Mouse (Mus musculus) T-helper 1 cell (primary cell): ENCODE results near the gene Gucy2g.
"Not testable (repeated sequence)": the region's sequence is repeated elsewhere in the genome, so short reads cannot be mapped to it uniquely, and the experiment has no call there.

Experiments used
- in situ Hi-C: fragments of 300-600 bp; cut with MboI, MseI; formaldehyde crosslinking; loops from one replicate; pipeline ENCODE4 v1.15.1; 2025; ENCODE audit warnings: high pct_unique_total_duplicates

Gene Gucy2g

GRCm38 (mm10) chr19:55164162-55164561 lies 76.9 kb downstream of the Gucy2g start:
- in situ Hi-C loops = no loop called here

DNA sequence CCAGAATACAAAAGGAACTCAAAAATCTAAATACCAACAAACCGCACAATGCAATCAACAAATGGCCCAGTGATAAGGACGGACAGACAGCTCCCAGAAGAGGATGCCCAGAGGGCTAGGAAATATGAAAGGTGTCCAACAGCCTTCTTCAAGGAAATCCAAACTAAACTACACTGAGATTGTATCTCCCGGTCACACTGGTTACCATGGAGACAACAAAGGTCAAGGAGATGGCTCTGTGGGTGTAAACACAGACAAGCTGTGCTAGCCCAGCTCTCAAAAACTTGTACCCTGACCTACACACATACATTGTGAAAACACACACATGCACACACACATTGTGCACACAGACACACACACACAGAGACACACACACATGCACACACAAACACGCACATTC lies 78.8 kb downstream of the Gucy2g start:
- in situ Hi-C loops = no loop called here

GRCm38 (mm10) chr19:55159826-55160225 lies 81.2 kb downstream of the Gucy2g start:
- in situ Hi-C loops = no loop called here

DNA sequence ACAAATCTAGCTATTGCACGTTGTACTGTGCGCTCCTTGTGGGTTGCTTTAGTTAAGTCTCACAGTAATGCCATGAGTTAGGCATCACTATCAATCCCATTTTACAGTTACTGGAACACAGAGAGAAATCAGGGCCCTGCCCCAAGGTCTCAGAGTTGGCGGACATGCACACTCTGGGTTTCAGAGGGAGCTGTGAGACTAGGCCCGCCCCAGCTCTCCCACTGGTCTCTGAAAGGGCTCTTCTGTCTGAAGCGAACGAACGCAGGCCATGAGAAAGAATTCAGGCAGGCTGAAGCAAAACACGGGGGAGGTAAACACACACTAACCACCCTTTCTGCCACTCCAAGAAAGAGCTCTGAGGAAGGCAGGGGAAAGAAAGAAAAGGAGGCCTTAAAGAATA lies 82.4 kb downstream of the Gucy2g start:
- in situ Hi-C loops = no loop called here

DNA sequence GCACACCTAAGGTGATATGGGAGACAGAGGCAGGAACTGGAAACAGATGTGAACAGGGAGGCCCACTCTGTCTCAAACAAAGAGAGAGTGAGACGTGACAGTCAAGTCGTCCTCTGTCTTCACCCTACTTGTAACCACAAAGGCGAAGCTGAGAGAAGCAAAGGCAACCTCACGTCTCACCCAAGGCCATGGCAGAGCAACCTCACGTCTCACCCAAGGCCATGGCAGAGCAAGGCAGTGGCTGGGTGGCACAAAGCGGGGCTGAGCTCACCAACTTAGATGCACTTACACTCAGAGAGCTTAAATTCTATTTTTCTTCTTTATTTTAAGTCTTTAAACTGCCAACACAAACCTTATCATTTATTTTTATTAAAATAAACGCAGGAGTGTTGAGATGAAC lies 84.0 kb downstream of the Gucy2g start:
- in situ Hi-C loops = no loop called here

DNA sequence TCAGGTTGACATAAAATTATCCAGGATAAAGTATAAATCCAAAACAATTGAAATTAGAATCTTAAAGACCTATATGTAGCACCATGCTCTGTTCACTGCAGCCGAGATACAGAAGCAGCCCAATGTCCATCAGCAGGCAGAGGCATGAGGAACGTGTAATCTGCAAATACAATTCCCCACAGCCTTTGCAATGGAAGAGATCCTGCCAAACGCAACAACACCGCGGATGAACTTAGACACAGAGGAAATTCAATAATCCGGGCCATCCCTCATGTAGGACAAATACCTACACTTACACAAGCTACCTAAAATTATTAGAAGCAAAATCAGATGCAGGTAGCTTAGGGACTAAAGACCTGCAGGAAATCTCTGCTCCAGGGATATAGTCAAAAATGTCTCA lies 88.1 kb downstream of the Gucy2g start:
- in situ Hi-C loops = no loop called here

DNA sequence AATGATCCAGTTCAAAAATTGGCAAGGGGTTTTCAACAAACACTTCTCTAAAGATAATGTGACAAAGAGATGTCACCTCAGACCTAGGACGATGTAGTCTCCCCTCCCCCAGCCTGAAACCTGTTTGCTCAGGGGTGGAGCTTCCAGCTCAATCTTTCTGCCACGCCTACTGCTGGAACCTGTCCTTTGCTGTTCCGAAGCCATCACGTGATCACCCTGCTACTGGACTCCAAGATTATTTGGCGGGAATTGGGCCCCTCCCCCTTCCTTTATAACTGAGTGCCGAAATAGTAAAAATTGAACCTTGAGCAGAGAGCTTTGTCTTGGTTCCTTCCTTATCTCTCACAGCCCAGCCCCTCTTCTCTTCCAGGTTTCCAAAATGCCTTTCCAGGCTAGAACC lies 88.8 kb downstream of the Gucy2g start:
- in situ Hi-C loops = not testable (repeated sequence)

GRCm38 (mm10) chr19:55149646-55150045 lies 91.4 kb downstream of the Gucy2g start:
- in situ Hi-C loops = no loop called here

DNA sequence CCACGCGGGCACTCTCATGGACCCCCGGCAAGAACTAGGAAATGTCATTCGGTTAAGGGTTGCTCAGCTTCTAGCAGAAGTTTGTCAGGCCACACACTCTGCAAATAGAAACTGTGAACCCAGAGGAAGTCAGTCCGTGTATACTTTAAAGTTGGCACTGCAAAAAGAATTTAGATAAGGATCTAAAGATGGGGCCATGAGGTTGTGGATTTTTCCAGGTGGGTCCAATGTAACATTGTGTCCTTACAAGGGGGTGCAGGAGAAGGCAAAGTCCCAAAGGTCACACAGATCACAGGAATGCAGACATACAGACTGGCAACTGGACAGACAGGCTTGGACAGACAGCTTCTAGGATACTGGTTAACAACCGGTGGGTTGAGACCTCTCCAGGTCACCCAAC lies 92.9 kb downstream of the Gucy2g start:
- in situ Hi-C loops = no loop called here
